Mouse (Mus musculus) CD4-positive helper T cell, adult 2 months (primary cell): ENCODE results near the gene Ttc9c.
A peak's percentile ranks its signal among the peaks of the same experiment; 100 is the strongest.

Experiments
- DNase-seq: peaks from one replicate; pipeline ENCODE4 v3.0.0-alpha.2; 2012; ENCODE audit warnings: low read depth, missing footprints, low spot score

Gene Ttc9c

DNA sequence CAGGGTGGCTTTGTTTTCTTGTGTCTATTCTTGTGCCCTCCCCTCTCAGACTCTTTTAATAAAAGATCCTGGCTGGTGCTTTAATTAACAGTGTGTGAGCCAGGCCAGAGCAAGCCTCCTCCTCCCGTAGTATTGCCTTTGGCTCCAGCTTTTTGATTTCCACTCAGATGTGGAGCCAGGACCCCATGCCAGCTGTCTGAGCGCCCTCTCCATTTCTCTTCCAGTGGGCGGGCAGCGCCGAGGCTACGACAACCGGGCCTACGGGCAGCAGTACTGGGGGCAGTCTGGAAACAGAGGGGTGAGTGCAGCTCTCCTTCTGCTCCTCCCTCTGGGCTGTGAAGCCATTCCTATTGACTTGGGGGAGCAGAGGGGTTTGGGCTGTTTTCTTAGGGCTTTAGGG, 11.5 kb upstream of the Ttc9c start:
- no peak for DNase-seq

DNA sequence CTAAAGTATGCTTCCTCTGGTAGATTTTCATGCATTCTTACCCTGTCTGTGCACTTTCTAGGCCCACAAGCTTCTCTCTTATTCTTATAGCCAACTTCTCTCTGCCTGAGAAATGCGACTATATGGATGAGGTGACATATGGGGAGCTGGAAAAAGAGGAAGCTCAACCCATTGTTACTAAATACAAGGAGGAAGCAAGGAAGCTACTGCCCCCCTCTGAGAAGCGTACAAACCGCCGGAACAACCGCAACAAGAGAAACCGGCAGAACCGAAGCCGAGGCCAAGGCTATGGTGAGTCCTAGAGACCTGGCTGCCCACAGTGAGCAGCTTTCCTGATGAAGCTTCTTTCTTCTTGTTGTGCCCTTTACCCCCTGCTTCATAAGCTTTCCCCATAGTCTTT, 10.5 kb upstream of the Ttc9c start, which contains the start of gene AC129217.1:
Gene AC129217.1, plus strand, starts transcription at position 114 of the 400 bp plus-strand sequence.
- no peak for DNase-seq

- DNase-seq = no peak
Measured at GRCm38 (mm10) chr19:8822696-8823095, 3.6 kb upstream of the Ttc9c start.

DNA sequence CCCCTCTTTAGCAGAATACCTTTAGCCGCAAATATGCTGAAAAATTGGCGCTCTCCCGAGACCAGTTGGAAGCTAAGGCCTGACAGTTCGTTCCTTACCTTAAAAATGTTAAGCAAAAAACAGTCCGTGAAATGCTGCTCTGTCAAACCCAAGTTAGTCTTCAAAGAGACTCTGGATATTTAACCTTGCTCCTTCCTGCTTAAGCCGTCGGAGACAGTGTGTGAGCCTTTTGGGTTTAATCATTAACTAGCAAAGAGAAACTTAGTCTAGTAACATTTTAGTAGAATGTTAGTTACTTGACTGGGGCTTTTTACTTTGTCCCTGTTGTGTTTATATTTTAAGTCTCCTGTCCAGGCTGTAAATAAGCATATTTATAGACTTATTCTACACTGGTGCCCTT, 2.0 kb upstream of the Ttc9c start:
- DNase-seq = no peak

- DNase-seq = no peak
Measured at GRCm38 (mm10) chr19:8820424-8820956, 1.4 kb upstream of the Ttc9c start.

GRCm38 (mm10) chr19:8819596-8820423, 677 bp upstream of the Ttc9c start, which contains the start of gene Hnrnpul2:
Hnrnpul2 (plus strand) TSS chr19:8820010.
- peak; percentile 100 for DNase-seq

GRCm38 (mm10) chr19:8818301-8818798, 783 bp downstream of the Ttc9c start:
- no peak for DNase-seq

DNA sequence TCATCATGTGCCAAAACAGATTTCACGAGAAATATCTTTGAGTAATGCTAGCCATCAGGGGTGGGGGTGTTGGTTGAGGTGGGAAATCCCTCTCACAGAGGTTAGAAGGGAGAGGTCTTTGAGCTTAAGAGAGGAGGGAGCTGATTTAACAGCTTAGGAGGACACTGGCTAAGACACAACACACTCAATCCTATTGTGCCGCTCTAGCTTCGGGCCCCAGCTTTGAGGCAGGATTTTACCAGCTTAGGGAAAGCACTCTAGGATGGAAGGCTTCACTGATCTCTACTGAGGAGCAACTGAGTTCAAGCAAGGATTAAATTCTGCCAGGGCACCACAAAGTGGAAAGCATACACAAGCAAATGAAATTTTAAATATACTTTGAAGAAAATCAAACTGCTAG, 2.1 kb downstream of the Ttc9c start:
- no peak for DNase-seq

DNA sequence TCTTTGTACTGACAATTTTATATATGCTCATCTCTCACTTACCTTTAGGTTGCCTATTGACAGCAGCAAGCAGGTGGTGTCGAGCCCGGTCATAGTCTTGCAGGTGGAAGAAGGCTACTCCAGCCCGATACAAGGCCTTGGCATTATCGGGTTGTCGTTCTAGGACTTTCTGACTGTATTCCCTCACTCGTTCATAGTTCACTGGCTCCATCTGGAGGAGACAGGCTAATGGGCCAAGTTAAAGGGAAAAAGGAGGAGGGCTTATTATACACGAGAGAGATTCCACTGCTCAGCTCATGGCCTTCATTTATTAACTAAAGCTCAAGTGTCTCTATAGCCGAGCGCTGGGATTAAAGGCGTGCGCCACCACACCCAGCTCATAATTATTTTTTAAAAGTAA, 3.3 kb downstream of the Ttc9c start:
- DNase-seq = no peak

- no peak for DNase-seq
Measured at GRCm38 (mm10) chr19:8806810-8807209, 12.3 kb downstream of the Ttc9c start.

DNA sequence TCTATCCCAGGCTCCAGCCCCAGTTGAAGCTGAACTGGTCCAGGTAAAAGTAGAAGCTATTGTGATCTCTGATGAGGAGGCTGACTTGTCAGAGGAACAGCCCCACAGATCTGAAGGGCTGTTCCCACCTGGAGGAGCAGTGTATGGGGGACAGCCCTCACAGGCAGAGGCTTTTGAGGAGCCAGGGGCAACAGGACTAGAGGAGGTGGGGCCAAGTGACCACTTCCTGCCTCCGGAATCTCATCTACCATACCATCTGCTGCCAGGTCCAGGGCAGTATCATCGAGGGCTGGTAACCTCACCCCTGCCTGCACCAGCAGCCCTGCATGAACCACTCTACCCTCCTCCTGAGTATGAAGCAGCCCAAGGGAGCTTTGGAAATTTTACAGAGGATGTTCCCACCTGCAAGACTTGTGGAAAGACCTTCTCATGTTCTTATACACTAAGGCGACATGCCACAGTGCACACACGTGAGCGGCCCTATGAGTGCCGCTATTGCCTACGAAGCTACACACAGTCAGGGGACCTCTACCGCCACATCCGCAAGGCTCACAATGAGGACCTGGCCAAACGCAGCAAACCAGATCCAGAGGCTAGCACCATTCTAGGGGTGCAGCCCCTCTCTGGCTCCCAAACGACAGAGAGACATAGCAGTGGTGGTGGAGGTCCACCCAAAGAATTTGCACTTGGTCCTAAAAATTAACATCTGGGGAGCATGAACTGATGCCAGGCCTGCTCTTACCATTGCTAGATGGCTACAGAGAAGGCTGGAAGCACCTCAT, 15.1 kb downstream of the Ttc9c start:
- peak; percentile 11 for DNase-seq

DNA sequence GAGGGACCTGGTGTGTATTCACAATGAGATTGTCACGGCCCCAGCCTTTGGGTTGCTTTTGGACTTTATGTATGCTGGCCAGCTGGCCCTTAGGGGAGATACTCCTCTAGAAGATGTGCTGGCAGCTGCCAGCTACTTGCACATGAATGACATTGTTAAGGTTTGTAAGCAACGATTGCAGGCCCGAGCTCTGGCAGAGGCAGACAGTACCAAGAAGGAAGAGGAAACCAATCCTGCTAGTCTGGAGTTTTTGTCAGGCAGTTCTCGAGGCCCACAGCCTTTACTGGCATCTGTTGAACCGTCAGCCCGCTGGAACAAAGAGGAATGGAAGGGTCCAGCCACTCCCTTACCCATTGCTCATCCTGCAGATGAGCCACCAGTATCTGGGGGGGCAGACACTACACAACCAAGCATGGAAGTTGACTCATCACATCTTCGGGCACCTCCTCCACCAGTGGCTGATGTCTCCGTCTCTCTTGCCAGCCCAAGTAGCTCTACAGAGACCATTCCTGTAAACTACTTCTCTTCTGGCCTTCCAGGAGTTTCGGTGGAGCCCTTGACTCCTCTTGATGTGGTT, 15.8 kb downstream of the Ttc9c start:
- no peak for DNase-seq

DNA sequence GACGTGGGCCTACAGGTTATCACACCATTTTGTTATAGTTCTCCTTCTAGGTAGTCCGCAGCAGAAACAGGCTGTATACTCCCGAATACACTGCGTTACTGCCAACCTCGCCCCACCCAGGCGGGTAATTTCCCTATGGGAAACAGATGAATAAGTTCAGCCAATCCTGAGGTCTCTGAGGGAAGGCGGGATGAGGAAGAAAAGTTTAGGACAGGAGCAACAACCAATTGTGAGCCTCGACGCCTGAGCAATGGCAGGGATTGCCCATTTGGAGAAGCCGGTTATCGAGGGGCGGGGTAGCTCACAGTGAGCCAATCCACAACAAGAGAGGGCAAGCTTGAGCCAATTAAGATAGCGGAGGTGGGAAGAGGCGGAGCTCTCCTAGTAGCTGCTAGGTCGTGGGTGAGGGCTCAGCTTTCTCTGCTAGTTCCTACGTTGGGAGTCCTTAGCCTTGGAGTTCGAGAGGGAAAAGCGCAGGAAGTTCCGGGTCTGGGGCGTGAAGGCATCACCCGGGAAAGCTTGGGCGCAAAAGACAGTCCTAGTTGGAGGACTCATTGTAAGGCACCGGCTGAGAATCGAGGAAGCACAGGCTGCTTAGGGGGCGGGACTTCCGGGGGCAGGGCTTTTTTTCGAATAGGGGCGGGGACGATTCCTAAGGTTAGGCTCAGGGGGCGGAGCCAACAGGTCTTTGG, 16.9 kb downstream of the Ttc9c start, which contains the start of gene Zbtb3:
Gene Zbtb3, plus strand, starts transcription at position 426 of the 692 bp plus-strand sequence.
- peak; percentile 97 for DNase-seq

DNA sequence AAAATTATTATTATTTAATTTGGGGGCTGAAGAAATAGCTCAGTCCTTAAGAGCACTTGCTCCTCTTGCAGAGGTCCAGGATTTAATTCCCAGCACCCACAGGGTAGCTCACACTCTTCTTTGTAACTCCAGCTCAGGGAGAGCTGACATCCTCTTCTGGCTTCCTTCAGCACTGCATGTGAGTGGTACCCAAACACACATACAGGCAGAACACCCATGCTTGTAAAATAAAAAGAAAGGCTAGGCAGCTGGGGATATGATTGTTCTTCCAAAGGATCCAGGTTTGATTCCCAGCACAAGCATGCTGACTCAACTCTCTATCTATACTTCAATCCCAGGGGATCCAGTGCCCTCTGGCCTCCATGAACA, 20.2 kb downstream of the Ttc9c start:
- DNase-seq = peak; percentile 30

- peak; percentile 95 for DNase-seq
Measured at GRCm38 (mm10) chr19:8798264-8798946, 20.7 kb downstream of the Ttc9c start, which contains the start of gene Polr2g. Polr2g (minus strand) TSS chr19:8798577.

GRCm38 (mm10) chr19:8790171-8790570, 29.0 kb downstream of the Ttc9c start:
- no peak for DNase-seq

DNA sequence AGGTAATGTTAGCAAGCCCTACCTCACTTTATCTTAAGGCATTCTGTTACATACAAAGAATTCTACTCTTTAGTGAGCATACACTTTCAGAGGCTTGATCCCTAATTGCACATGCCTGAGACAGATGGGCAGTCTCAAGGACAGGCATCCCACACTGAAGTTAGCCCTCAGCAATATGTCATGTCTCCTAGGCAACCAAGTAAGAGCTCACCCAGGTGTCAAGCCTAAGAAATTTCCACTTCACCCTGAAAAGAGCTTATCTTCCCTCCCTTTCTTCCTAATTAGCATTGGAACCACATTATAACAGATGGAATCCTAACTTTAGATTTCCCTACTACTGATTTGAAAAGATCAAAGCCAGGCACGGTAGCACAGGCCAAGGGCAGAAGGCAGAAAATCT, 30.0 kb downstream of the Ttc9c start:
- no peak for DNase-seq

GRCm38 (mm10) chr19:8788521-8788920, 30.6 kb downstream of the Ttc9c start:
- DNase-seq = no peak

DNA sequence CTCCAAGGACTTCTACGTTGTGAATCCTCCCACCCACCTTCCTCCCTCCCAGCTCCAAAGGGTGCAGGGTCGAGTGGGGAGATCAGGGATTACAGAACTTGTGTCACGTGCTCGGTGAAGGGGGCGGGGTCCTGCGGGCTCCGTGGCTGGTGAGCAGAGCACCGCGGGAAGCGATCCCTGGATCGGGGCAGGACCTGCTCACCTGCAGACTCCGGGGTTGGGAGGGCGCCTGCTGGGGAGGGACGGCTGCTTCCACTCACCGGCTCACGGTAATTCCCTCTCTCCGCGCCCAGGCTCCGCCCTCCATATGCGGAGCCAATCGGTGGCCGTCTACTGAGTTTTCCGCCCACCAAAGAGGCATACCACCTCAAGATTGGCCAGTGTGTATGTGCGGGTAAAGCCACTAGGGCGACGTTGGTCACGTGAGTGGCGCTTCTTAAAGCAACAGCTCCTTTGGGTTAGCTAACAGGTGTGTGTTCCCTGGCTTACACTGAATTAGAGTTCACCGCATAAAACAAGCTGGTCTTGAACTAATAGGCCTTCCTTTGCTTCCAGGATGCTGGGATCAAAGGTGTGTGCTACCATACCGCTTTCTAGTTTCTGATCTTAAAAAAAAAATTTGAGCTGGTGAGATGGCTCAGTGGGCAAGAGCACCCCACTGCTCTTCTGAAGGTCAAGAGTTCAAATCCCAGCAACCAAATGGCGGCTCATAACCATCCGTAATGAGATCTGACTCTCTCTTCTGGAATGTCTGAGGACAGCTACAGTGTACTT, 32.9 kb downstream of the Ttc9c start, which contains the start of gene Taf6l:
Gene Taf6l, minus strand, starts transcription at position 410 of the 774 bp plus-strand sequence.
- DNase-seq = peak; percentile 96
